ENCODE assay signal across 19 mouse cellular contexts in the genomic region with DNA sequence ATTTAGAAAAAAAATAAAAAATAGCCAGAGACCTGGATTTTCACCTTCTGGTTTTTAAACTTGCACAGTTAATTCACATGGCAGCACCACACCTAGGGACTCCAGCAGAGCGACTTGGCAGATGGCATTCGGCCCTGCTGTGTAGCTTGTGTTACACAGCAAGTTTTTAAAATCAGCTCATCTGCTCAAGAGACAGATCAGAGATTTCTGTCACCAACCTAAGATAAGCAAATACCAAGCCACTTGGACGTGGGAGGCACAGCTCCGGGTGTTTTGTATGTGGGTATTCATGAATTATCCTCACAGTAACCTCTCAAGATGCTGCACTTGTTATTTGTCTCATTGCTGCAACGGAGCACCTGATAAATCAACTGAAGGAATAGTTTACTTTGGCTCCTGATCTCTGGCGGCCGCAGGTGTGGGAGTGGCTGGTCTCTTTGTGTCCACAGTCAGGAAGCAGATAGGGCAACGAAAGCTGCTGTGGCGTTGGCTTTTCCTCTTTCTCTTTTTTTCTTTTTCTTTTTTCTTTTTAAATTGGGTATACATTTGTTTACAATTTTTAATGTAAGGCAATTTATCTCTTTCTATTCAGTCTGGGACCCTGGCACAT.
DNase-seq lines count a peak whose midpoint lies in the region; ATAC-seq and TF ChIP-seq lines count a peak whose summit lies in the region.
"Had no signal": no experiment of that assay in that cellular context is flagged by ENCODE, and none has a peak within 500 bp of the region (broad histone marks: within the 10 kb centered on the region; RNA-seq: fewer than 3 reads in every experiment).

No protein-coding gene starts in this region.

- no peak overlapping the region for H3K4me3 ChIP-seq in liver, adult 2 months (ENCODE audit: insufficient read depth, low read depth, low read length)
- H3K4me3 ChIP-seq in liver, postnatal 0 days (ENCODE audit: low read depth, low read length): no peak overlapping the region
- H3K4me3 ChIP-seq: heart, embryonic 10.5 days; lung, embryonic 15.5 days had no signal

- no peak for TF ChIP-seq CTCF in liver, adult 2 months (IDR thresholded peaks at IDR 0.05; ENCODE audit: low read depth, low read length)
- no peak for TF ChIP-seq CTCF in liver, postnatal 0 days (IDR thresholded peaks at IDR 0.05; ENCODE audit: low read depth)

- H3K9ac ChIP-seq in liver, adult 2 months (ENCODE audit: low read depth, low read length): no peak overlapping the region
- H3K9ac ChIP-seq in liver, postnatal 0 days (replicated peaks): no peak overlapping the region
- H3K9ac ChIP-seq: lung, embryonic 15.5 days had no signal

- ATAC-seq in liver, postnatal 0 days: no peak
- peak; percentile 38; the same call in 1 of the 2 replicates for ATAC-seq in frontal cortex, adult (ENCODE audit: low TSS enrichment)
- ATAC-seq: forebrain, embryonic 16.5 days; hindbrain, embryonic 16.5 days had no signal

- H3K9me3 ChIP-seq in liver, postnatal 0 days (ENCODE audit: low read length): 0 out of 2 replicates have a peak, but pooled peaks cover 3% of the 10 kb centered on the region
- H3K9me3 ChIP-seq: heart, embryonic 10.5 days; lung, embryonic 15.5 days had no signal

- no peaks in the 10 kb centered on the region for H3K79me2 ChIP-seq in liver, adult 2 months (ENCODE audit: control insufficient read depth, insufficient read depth, low read length)

- H3K4me1 ChIP-seq in liver, adult 2 months (ENCODE audit: control insufficient read depth, insufficient read depth, low read length): no peaks in the 10 kb centered on the region
- H3K4me1 ChIP-seq in liver, postnatal 0 days (ENCODE audit: insufficient read depth): no peaks in the 10 kb centered on the region
- H3K4me1 ChIP-seq: heart, embryonic 10.5 days had no signal

- no peak overlapping the region for H3K27ac ChIP-seq in liver, adult 2 months (replicated peaks; ENCODE audit: insufficient read depth, low read depth, low read length)
- no peak overlapping the region for H3K27ac ChIP-seq in liver, postnatal 0 days (ENCODE audit: low read depth)
- H3K27ac ChIP-seq: heart, embryonic 10.5 days; lung, embryonic 15.5 days had no signal

- peaks cover 14% of the 10 kb centered on the region; the same call in 1 of the 2 replicates for H3K27me3 ChIP-seq in liver, adult 2 months (ENCODE audit: control insufficient read depth, insufficient read depth, low read length)
- H3K27me3 ChIP-seq in liver, postnatal 0 days (ENCODE audit: insufficient read depth, low read length): peaks cover 28% of the 10 kb centered on the region
- H3K27me3 ChIP-seq: lung, embryonic 15.5 days had no signal

- H3K36me3 ChIP-seq in liver, adult 2 months (ENCODE audit: control insufficient read depth, insufficient read depth, low read length): no peaks in the 10 kb centered on the region
- H3K36me3 ChIP-seq in liver, postnatal 0 days (replicated peaks; ENCODE audit: insufficient read depth, low read length): no peaks in the 10 kb centered on the region
- H3K36me3 ChIP-seq: heart, embryonic 10.5 days; lung, embryonic 15.5 days had no signal

- WGBS in liver, adult 2 months: 31% methylated on average over 9 of the region's 9 CpGs
- WGBS in liver, postnatal 0 days (ENCODE audit: insufficient replicate concordance): 48% methylated on average over 9 of the region's 9 CpGs

- TF ChIP-seq EP300 in liver, postnatal 0 days (IDR thresholded peaks at IDR 0.05; ENCODE audit: low read depth): no peak

- TF ChIP-seq POLR2A in liver, adult 2 months (IDR thresholded peaks at IDR 0.05; ENCODE audit: extremely low read depth, insufficient read depth, low read length): no peak

- DNase-seq in liver, adult 2 months (ENCODE audit: extremely low read depth, low read depth, low spot score): peak; percentile 15
- no peak for DNase-seq in liver, postnatal 0 days
- DNase-seq in brain, adult 2 months (ENCODE audit: low read depth, low spot score): peak; percentile 73
- DNase-seq in cerebellum, adult 18-20 months: peak; percentile 28 to 30
- no peak for DNase-seq in adrenal gland, adult 8-10 months
- DNase-seq in ovary, postnatal 10 days (ENCODE audit: low spot score): no peak
- DNase-seq in gastrocnemius, adult 18-20 months (ENCODE audit: low spot score): no peak
- DNase-seq: adrenal gland, adult 2 months; gastrocnemius, postnatal 14 days; heart, postnatal 14 days; kidney, adult 18-20 months; kidney, postnatal 4 days; thymus, adult 18-20 months had no signal

- no peak overlapping the region for H3K4me2 ChIP-seq in liver, postnatal 0 days (ENCODE audit: low read depth, low read length)
- H3K4me2 ChIP-seq: lung, embryonic 15.5 days; midbrain, embryonic 11.5 days had no signal

Comparison
In these comparisons a context has a peak if more than half of its experiments do, and no peak if none do; other contexts are left out.
1. DNase-seq: peak in liver, adult 2 months (single experiment), brain, adult 2 months (single experiment) and cerebellum, adult 18-20 months (2 of 2); none in liver, postnatal 0 days (single experiment), adrenal gland, adult 8-10 months (single experiment), ovary, postnatal 10 days (single experiment) and gastrocnemius, adult 18-20 months (single experiment).